In genomic region chr3:107035521-107036457, GRCm38 (mm10) we compare ENCODE assay signal across 7 mouse cellular contexts. TPM values are rescaled to one million over a fixed set of nuclear protein-coding genes. Genes with fewer than 3 reads are reported as not detected.
A peak's percentile ranks its signal among the peaks of the same experiment; 100 is the strongest.
DNase-seq lines count a peak whose midpoint lies in the region; ATAC-seq and TF ChIP-seq lines count a peak whose summit lies in the region.

Gene Kcna3 (plus strand): TSS chr3:107036169.

- peak within 1 kb of the TSS; percentile 46 for H3K9ac ChIP-seq in liver, adult 2 months (ENCODE audit: low read depth, low read length)

- peak; percentile 68 to 78 for DNase-seq in adrenal gland, postnatal 36 days
- DNase-seq in embryo, embryonic 9.5 days (ENCODE audit: extremely low spot score): peak; percentile 88
- peak; percentile 68 for DNase-seq in heart, adult 18-20 months
- peak; percentile 11 to 25 for DNase-seq in kidney, adult 8-10 months
- no peak for DNase-seq in liver, adult 2 months (ENCODE audit: extremely low read depth, low read depth, low spot score)
- peak; percentile 77 to 78 for DNase-seq in spleen, postnatal 36 days (ENCODE audit: low spot score in 2 of 2)

- H3K36me3 ChIP-seq in liver, adult 2 months (ENCODE audit: control insufficient read depth, insufficient read depth, low read length): no peaks in the 10 kb centered on the region

- TF ChIP-seq CTCF in liver, adult 2 months (IDR thresholded peaks at IDR 0.05; ENCODE audit: low read depth, low read length): no peak

- H3K27ac ChIP-seq in liver, adult 2 months (replicated peaks; ENCODE audit: insufficient read depth, low read depth, low read length): no peak within 1 kb of the TSS

- no peaks in the 10 kb centered on the region for H3K4me1 ChIP-seq in liver, adult 2 months (ENCODE audit: control insufficient read depth, insufficient read depth, low read length)

- WGBS in liver, adult 2 months: 1% methylated on average over 73 of the region's 80 CpGs

- no peak for TF ChIP-seq POLR2A in liver, adult 2 months (IDR thresholded peaks at IDR 0.05; ENCODE audit: extremely low read depth, insufficient read depth, low read length)

- peak within 1 kb of the TSS; percentile 38; the same call in 1 of the 2 replicates for H3K4me3 ChIP-seq in liver, adult 2 months (ENCODE audit: insufficient read depth, low read depth, low read length)

- no peaks in the 10 kb centered on the region for H3K79me2 ChIP-seq in liver, adult 2 months (ENCODE audit: control insufficient read depth, insufficient read depth, low read length)

- ATAC-seq in monocyte, adult 5-6 weeks (replicated peaks; ENCODE audit: insufficient number of reproducible peaks, low FRiP score, low TSS enrichment, poor library complexity, severe bottlenecking): 0 out of 2 replicates have a peak, but pooled peaks have one; percentile 20

- peaks cover 15% of the 10 kb centered on the region for H3K27me3 ChIP-seq in liver, adult 2 months (ENCODE audit: control insufficient read depth, insufficient read depth, low read length)

RNA-seq across cellular contexts. Expression of gene Kcna3, which starts in this region (rescaled TPM):
- total RNA-seq in adrenal gland, postnatal 36 days (2021): under 1 TPM; 0.56 to 0.72 TPM
- under 1 TPM; 0.22 to 0.64 TPM for total RNA-seq in heart, adult 18-20 months (2021)
- 0.09 and 0.13 TPM in 2 replicates for total RNA-seq in liver, adult 2 months (2014; rRNA removed)
- 0.21 and 0.33 TPM in 2 replicates for polyA plus RNA-seq in liver, adult 2 months (2012; rRNA removed)
- 5.3 to 23.6 TPM (median 8.3 TPM) in 3 replicates for total RNA-seq in monocyte, adult 5-6 weeks (2017)

Comparison
In these comparisons a context has a peak if more than half of its experiments do, and no peak if none do; other contexts are left out.
1. Peak in DNase-seq in adrenal gland, postnatal 36 days; RNA of the gene not detected or under 1 TPM.
2. Peak in DNase-seq in heart, adult 18-20 months; RNA of the gene not detected or under 1 TPM.